Mouse (Mus musculus) CH12.LX (cell line): ENCODE results near the gene Tmc7. TPM values are rescaled to one million over a fixed set of nuclear protein-coding genes. Genes with fewer than 3 reads are reported as not detected.

ENCODE experiments used
- DNase-seq: peaks from one replicate; pipeline ENCODE4 v3.0.0-alpha.2; 2013; ENCODE audit errors: extremely low read depth
- H3K27ac ChIP-seq: 2 replicates; pipeline ENCODE4 v1.5.1; 2012; ENCODE audit warnings: low read depth, mild to moderate bottlenecking, control low read depth, moderate library complexity; ENCODE audit not compliant: insufficient read depth
- H3K27me3 ChIP-seq: replicated peaks from 2 replicates; pipeline ENCODE3; 2012; ENCODE audit warnings: inconsistent platforms
- H3K36me3 ChIP-seq, 2 experiments: replicated peaks in 1 of 2; 2 replicates each; pipeline versions ENCODE3 to v1.6.1; 2012; ENCODE audit warnings: inconsistent platforms in 1 of 2, low read length in 1 of 2, mild to moderate bottlenecking in 1 of 2, mixed read lengths in 1 of 2, moderate library complexity in 1 of 2; ENCODE audit not compliant: control insufficient read depth in 1 of 2, insufficient read depth in 1 of 2
- H3K4me1 ChIP-seq, 2 experiments: 2 replicates each; pipeline ENCODE4 v1.6.1; 2012; ENCODE audit warnings: inconsistent platforms in 1 of 2, moderate library complexity in 1 of 2; ENCODE audit not compliant: insufficient read depth in 2 of 2, control insufficient read depth in 1 of 2
- H3K4me2 ChIP-seq: 2 replicates; pipeline ENCODE4 v1.6.1; 2012; ENCODE audit warnings: low read depth, mild to moderate bottlenecking, control low read depth; ENCODE audit not compliant: poor library complexity, insufficient read depth, severe bottlenecking
- H3K4me3 ChIP-seq, 3 experiments: fragments of 150-350 bp in 1 of 3; sonication (generic) in 1 of 3; replicated peaks in 1 of 3; 2 replicates each; pipeline versions ENCODE3 to v1.5.1; 2011 to 2012; ENCODE audit warnings: low read depth in 2 of 3, low read length in 2 of 3, mild to moderate bottlenecking in 2 of 3, moderate library complexity in 2 of 3, control low read depth in 1 of 3, improper control_type of control experiment in 1 of 3, inconsistent platforms in 1 of 3, mixed read lengths in 1 of 3; ENCODE audit not compliant: poor library complexity in 1 of 3
- H3K79me2 ChIP-seq: replicated peaks from 2 replicates; pipeline ENCODE4 v1.6.1; 2012; ENCODE audit warnings: mild to moderate bottlenecking, moderate library complexity; ENCODE audit not compliant: control insufficient read depth, poor library complexity, insufficient read depth, severe bottlenecking; ENCODE audit errors: extremely low read depth
- H3K9ac ChIP-seq: 2 replicates; pipeline ENCODE4 v1.6.1; 2012; ENCODE audit warnings: low read depth, mild to moderate bottlenecking, control low read depth, moderate library complexity; ENCODE audit not compliant: insufficient read depth
- H3K9me3 ChIP-seq: replicated peaks from 2 replicates; pipeline ENCODE3; 2012; ENCODE audit warnings: low read length, inconsistent platforms, mixed read lengths
- CHD1 ChIP-seq: IDR thresholded peaks from 2 replicates; pipeline ENCODE4 v1.6.1; 2012; ENCODE audit warnings: low read depth, low read length, improper control_type of control experiment, inconsistent platforms
- CHD2 ChIP-seq: IDR thresholded peaks from 2 replicates; pipeline ENCODE4 v1.6.1; 2011; ENCODE audit warnings: low read length, improper control_type of control experiment
- ETS1 ChIP-seq: conservative IDR thresholded peaks from 2 replicates; pipeline ENCODE4 v1.6.1; 2012; ENCODE audit warnings: low read depth, mild to moderate bottlenecking, inconsistent platforms, low read length, improper control_type of control experiment, moderate library complexity
- GABPA ChIP-seq: IDR thresholded peaks from 2 replicates; pipeline ENCODE4 v1.6.1; 2012; ENCODE audit warnings: low read depth, low read length, improper control_type of control experiment, inconsistent platforms; ENCODE audit not compliant: insufficient replicate concordance
- JUN ChIP-seq: IDR thresholded peaks from 2 replicates; pipeline ENCODE4 v1.6.1; 2011; ENCODE audit warnings: low read depth, mild to moderate bottlenecking, low read length, improper control_type of control experiment, moderate library complexity; ENCODE audit not compliant: insufficient read depth
- KAT2A ChIP-seq: IDR thresholded peaks from 2 replicates; pipeline ENCODE4 v1.6.1; 2012; ENCODE audit warnings: low read length, improper control_type of control experiment, inconsistent platforms; ENCODE audit not compliant: insufficient replicate concordance
- MAFK ChIP-seq: IDR thresholded peaks from 2 replicates; pipeline ENCODE4 v1.6.1; 2011; ENCODE audit warnings: low read length, improper control_type of control experiment; ENCODE audit not compliant: insufficient replicate concordance
- MAZ ChIP-seq: IDR thresholded peaks from 2 replicates; pipeline ENCODE4 v1.6.1; 2012; ENCODE audit warnings: low read depth, mild to moderate bottlenecking, inconsistent platforms, low read length, improper control_type of control experiment, moderate library complexity
- MEF2A ChIP-seq: IDR thresholded peaks from 2 replicates; pipeline ENCODE4 v1.6.1; 2014; ENCODE audit warnings: low read depth, mild to moderate bottlenecking, inconsistent platforms, low read length, improper control_type of control experiment, borderline replicate concordance
- MXI1 ChIP-seq: IDR thresholded peaks from 2 replicates; pipeline ENCODE4 v1.6.1; 2011; ENCODE audit warnings: mild to moderate bottlenecking, low read depth, low read length, improper control_type of control experiment
- PAX5 ChIP-seq: IDR thresholded peaks from 2 replicates; pipeline ENCODE4 v1.6.1; 2012; ENCODE audit warnings: low read length, inconsistent platforms, mixed read lengths
- RAD21 ChIP-seq: IDR thresholded peaks from 2 replicates; pipeline ENCODE4 v1.6.1; 2011; ENCODE audit warnings: low read depth, mild to moderate bottlenecking, low read length, improper control_type of control experiment, moderate library complexity
- SIN3A ChIP-seq: IDR thresholded peaks from 2 replicates; pipeline ENCODE4 v1.6.1; 2012; ENCODE audit warnings: low read length, improper control_type of control experiment, inconsistent platforms
- SMC3 ChIP-seq: IDR thresholded peaks from 2 replicates; pipeline ENCODE4 v1.6.1; 2011; ENCODE audit warnings: low read depth, low read length, improper control_type of control experiment
- TBP ChIP-seq: conservative IDR thresholded peaks from 2 replicates; pipeline ENCODE4 v1.6.1; 2011; ENCODE audit warnings: low read depth, low read length, improper control_type of control experiment
- TCF12 ChIP-seq: IDR thresholded peaks from 2 replicates; pipeline ENCODE4 v1.6.1; 2014; ENCODE audit warnings: low read depth, mild to moderate bottlenecking, inconsistent platforms, low read length, improper control_type of control experiment
- ZMIZ1 ChIP-seq: IDR thresholded peaks from 2 replicates; pipeline ENCODE4 v1.6.1; 2012; ENCODE audit warnings: low read depth, mild to moderate bottlenecking, inconsistent platforms, low read length, improper control_type of control experiment
- dilution Hi-C: fragments of 300-500 bp; cut with MboI; formaldehyde crosslinking; loops from 2 replicates; pipeline ENCODE4 v1.14.3; 2020; ENCODE audit warnings: low sequenced_read_pairs; ENCODE audit not compliant: extremely low pct_unique_long_range_greater_than_20kb, extremely low pct_ligation_motif_present
- in situ Hi-C: fragments of 300-500 bp; cut with MboI; formaldehyde crosslinking; loops from 3 replicates; pipeline ENCODE4 v1.14.3; 2019; ENCODE audit warnings: low sequenced_read_pairs, low pct_ligation_motif_present, low pct_unique_long_range_greater_than_20kb, mixed read lengths
- polyA plus RNA-seq: library from polyadenylated mRNA; unstranded; fragments of >175 nt; gene quantifications from 2 replicates; pipeline ENCODE4 v1.2.1, GENCODE M21; 2012; ENCODE audit warnings: low read depth; ENCODE audit not compliant: insufficient read length
- total RNA-seq, 2 experiments: library from RNA; depleted of rRNA; stranded (reverse); fragments of 300-350 nt in 1 of 2; fragments of >200 nt in 1 of 2; gene quantifications; 2 replicates each; pipeline ENCODE4 v1.2.3; 2012 to 2014

Tmc7 gene
- total and polyA plus RNA-seq, 3 experiments = 0.13 TPM; not detected in 2

DNA sequence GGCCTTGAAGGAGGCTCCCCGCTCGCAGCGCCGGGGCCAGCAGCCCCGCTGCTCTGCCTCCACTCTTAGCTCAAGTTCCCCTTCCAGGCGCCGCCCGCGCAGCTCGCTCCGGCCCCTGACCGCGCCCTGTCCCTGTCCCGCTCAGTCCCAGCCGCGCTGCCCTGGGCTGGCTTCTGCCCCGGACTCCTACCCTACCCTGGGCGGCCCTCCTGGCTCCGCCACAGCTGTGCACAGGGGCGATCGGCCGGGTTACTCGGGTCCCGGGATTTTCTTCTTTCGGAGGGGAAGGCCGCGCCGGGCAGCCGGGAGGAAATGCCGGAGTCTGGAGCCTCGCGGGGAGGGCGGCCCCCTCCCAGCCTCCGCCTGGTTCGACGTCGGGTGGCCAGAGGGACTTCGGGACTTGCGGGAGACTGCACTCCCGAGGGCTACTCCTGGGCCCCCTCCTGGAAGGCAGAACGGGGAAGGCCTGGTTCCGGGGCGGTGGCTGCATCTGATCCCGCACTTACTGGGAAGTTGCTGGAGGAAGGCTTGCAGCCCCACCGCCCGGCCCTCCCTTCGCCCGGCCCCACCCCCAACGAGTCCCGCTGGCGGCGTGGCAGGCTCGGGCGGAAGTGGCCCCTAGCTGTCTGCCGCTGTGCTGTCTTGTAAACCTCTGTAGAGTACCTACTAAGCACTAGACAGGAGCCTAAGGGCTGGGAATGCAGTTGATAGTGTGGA is 92.9 kb downstream of the Tmc7 start, which contains the start of gene Itpripl2:
Gene Itpripl2, minus strand, starts transcription at position 545 of the 717 bp plus-strand sequence.
- in situ Hi-C loops (no loop called here), dilution Hi-C loops (no loop called here)
- no peak within 1 kb of the TSS for H3K9ac ChIP-seq
- no peak within 1 kb of the TSS for H3K4me3 ChIP-seq
- no peak within 1 kb of the TSS for H3K27ac ChIP-seq
- no peak within 1 kb of the TSS for H3K4me2 ChIP-seq
- no peaks in the 10 kb centered on the region for H3K36me3 ChIP-seq
- H3K9me3 ChIP-seq = peaks cover 4% of the 10 kb centered on the region
- H3K79me2 ChIP-seq = no peaks in the 10 kb centered on the region
- no peak for DNase-seq
- H3K4me1 ChIP-seq = no peaks in the 10 kb centered on the region
- TF ChIP-seq SMC3 (no peak), ZMIZ1 (no peak), ETS1 (no peak), GABPA (no peak)
- no peaks in the 10 kb centered on the region for H3K27me3 ChIP-seq

DNA sequence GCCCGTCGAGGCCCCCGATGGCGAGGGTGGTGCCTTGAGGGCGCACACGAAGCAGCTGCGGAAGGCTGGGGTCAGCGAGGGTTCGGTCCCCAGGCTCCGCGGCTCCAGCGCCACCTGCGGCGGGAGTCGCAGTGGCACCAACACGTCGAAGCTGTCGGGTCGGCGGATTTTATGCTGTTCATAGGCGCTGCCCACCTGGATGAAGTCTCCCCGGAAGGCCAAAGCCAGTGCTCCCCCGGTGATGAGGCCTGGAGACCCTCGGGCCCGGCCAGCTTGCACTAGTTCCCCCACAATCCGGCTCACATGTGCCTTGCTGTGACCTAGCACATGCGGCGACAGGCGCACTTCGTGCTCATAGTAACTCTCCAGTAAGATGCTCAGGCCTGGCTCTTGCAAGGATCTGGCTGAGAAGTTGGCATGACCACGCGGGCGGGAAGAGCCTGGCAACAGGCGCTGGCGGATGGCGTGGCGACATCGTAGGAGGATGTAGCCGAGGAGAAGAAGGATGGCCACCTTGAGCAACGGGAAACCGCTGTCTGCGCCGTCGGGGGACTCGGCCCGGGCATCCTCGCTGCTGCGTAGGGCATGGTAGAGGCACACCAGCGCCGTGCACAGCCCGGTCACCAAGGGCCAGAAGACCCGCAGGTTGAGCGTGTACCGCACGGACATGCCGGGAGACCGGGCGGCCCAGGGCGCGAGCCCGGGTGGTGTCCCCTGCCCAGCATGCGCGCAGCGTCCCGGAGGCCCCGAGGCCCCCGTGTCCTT is 93.7 kb downstream of the Tmc7 start:
- Histone ChIP-seq H3K4me1 (no peaks in the 10 kb centered on the region), H3K27me3 (no peaks in the 10 kb centered on the region), H3K4me2 (no peak overlapping the region), H3K9ac (no peak overlapping the region), H3K36me3 (no peaks in the 10 kb centered on the region), H3K79me2 (no peaks in the 10 kb centered on the region), H3K4me3 (no peak overlapping the region), H3K9me3 (peaks cover 4% of the 10 kb centered on the region), H3K27ac (no peak overlapping the region)
- dilution Hi-C loops (no loop called here), in situ Hi-C loops (no loop called here)
- no peak for TF ChIP-seq PAX5
- no peak for TF ChIP-seq JUN
- no peak for TF ChIP-seq MAFK
- TF ChIP-seq RAD21 = no peak
- TF ChIP-seq CHD1 = no peak
- TF ChIP-seq MXI1 = no peak
- TF ChIP-seq CHD2 = no peak
- TF ChIP-seq MEF2A = no peak
- no peak for TF ChIP-seq TBP
- no peak for TF ChIP-seq MAZ
- TF ChIP-seq SIN3A = no peak
- no peak for TF ChIP-seq TCF12
- no peak for TF ChIP-seq SMC3
- no peak for TF ChIP-seq KAT2A
- TF ChIP-seq, all 38 proteins: peak for 0
- no peak for DNase-seq
